Mouse (Mus musculus): ENCODE measurements at regions not wholly inside any gene's neighbourhood (a gene's known extent, or its start where the extent isn't known, plus 50 kb on each side); places are given as distances from the start of the nearest gene placed in this dataset.
A peak's percentile ranks its signal among the peaks of the same experiment; 100 is the strongest.
"Not testable (repeated sequence)": the region's sequence is repeated elsewhere in the genome, so short reads cannot be mapped to it uniquely, and the experiment has no call there.

GRCm38 (mm10) chr10:96397931-96398561 is 218.8 kb upstream of the Btg1 start:
- Histone ChIP-seq H3K4me2 (replicated peaks; ENCODE audit: low read depth, low read length) (no peak overlapping the region), H3K36me3 (ENCODE audit: insufficient read depth, low read length) (no peaks in the 10 kb centered on the region), H3K27me3 (ENCODE audit: insufficient read depth, low read length) (no peaks in the 10 kb centered on the region), H3K4me3 (ENCODE audit: low read length) (no peak overlapping the region), H3K27ac (ENCODE audit: low read length) (peak overlapping the region; percentile 32; the same call in 1 of the 2 replicates), H3K4me1 (ENCODE audit: insufficient read depth, low read length) (peaks cover 23% of the 10 kb centered on the region), H3K9ac (replicated peaks; ENCODE audit: low read length) (no peak overlapping the region), H3K9me3 (ENCODE audit: low read length) (no peaks in the 10 kb centered on the region)
- WGBS = 55% methylated on average over 13 of the region's 13 CpGs
- ATAC-seq (ENCODE audit: low FRiP score, low TSS enrichment) = no peak

GRCm38 (mm10) chr10:96398562-96399288 is 218.1 kb upstream of the Btg1 start:
- Histone ChIP-seq H3K9me3 (ENCODE audit: low read length) (no peaks in the 10 kb centered on the region), H3K27me3 (ENCODE audit: insufficient read depth, low read length) (no peaks in the 10 kb centered on the region), H3K36me3 (ENCODE audit: insufficient read depth, low read length) (no peaks in the 10 kb centered on the region), H3K27ac (ENCODE audit: low read length) (no peak overlapping the region), H3K4me1 (ENCODE audit: insufficient read depth, low read length) (peaks cover 23% of the 10 kb centered on the region), H3K4me2 (replicated peaks; ENCODE audit: low read depth, low read length) (no peak overlapping the region), H3K4me3 (ENCODE audit: low read length) (no peak overlapping the region), H3K9ac (replicated peaks; ENCODE audit: low read length) (no peak overlapping the region)
- WGBS = 38% methylated on average over 9 of the region's 9 CpGs
- peak; percentile 84 for ATAC-seq (ENCODE audit: low FRiP score, low TSS enrichment)

GRCm38 (mm10) chr10:96399636-96400400 is 217.0 kb upstream of the Btg1 start:
- Histone ChIP-seq H3K4me2 (replicated peaks; ENCODE audit: low read depth, low read length) (no peak overlapping the region), H3K36me3 (ENCODE audit: insufficient read depth, low read length) (no peaks in the 10 kb centered on the region), H3K4me1 (ENCODE audit: insufficient read depth, low read length) (peaks cover 23% of the 10 kb centered on the region), H3K9ac (replicated peaks; ENCODE audit: low read length) (no peak overlapping the region), H3K4me3 (ENCODE audit: low read length) (no peak overlapping the region), H3K27me3 (ENCODE audit: insufficient read depth, low read length) (no peaks in the 10 kb centered on the region), H3K27ac (ENCODE audit: low read length) (no peak overlapping the region), H3K9me3 (ENCODE audit: low read length) (no peaks in the 10 kb centered on the region)
- 57% methylated on average over 8 of the region's 8 CpGs for WGBS
- 0 out of 2 replicates have a peak, but pooled peaks have one; percentile 17 for ATAC-seq (ENCODE audit: low FRiP score, low TSS enrichment)

GRCm38 (mm10) chr10:96400793-96401192 is 216.0 kb upstream of the Btg1 start:
- H3K27ac ChIP-seq (ENCODE audit: low read length) = no peak overlapping the region
- no peaks in the 10 kb centered on the region for H3K9me3 ChIP-seq (ENCODE audit: low read length)
- no peak overlapping the region for H3K4me3 ChIP-seq (ENCODE audit: low read length)
- no peak overlapping the region for H3K4me2 ChIP-seq (replicated peaks; ENCODE audit: low read depth, low read length)
- H3K4me1 ChIP-seq (ENCODE audit: insufficient read depth, low read length) = peaks cover 23% of the 10 kb centered on the region
- no peaks in the 10 kb centered on the region for H3K36me3 ChIP-seq (ENCODE audit: insufficient read depth, low read length)
- no peaks in the 10 kb centered on the region for H3K27me3 ChIP-seq (ENCODE audit: insufficient read depth, low read length)
- no peak for ATAC-seq (ENCODE audit: low FRiP score, low TSS enrichment)
- no peak overlapping the region for H3K9ac ChIP-seq (replicated peaks; ENCODE audit: low read length)
- 56% methylated on average over 6 of the region's 6 CpGs for WGBS

GRCm38 (mm10) chr10:96406306-96406705 is 210.5 kb upstream of the Btg1 start:
- WGBS = 67% methylated on average over 5 of the region's 5 CpGs

GRCm38 (mm10) chr10:96407846-96408245 is 209.0 kb upstream of the Btg1 start:
- Histone ChIP-seq H3K27me3 (ENCODE audit: insufficient read depth, low read length) (no peaks in the 10 kb centered on the region), H3K27ac (ENCODE audit: low read length) (no peak overlapping the region), H3K9ac (replicated peaks; ENCODE audit: low read length) (no peak overlapping the region), H3K4me1 (ENCODE audit: insufficient read depth, low read length) (no peaks in the 10 kb centered on the region), H3K9me3 (ENCODE audit: low read length) (no peaks in the 10 kb centered on the region), H3K4me2 (replicated peaks; ENCODE audit: low read depth, low read length) (no peak overlapping the region), H3K36me3 (ENCODE audit: insufficient read depth, low read length) (no peaks in the 10 kb centered on the region), H3K4me3 (ENCODE audit: low read length) (no peak overlapping the region)
- no peak for ATAC-seq (ENCODE audit: low FRiP score, low TSS enrichment)
- 71% methylated on average over 3 of the region's 3 CpGs for WGBS

More at GRCm38 (mm10) chr10:96406306-96406705, 210.5 kb upstream of the Btg1 start:
- Histone ChIP-seq H3K27ac (ENCODE audit: low read length) (no peak overlapping the region), H3K36me3 (ENCODE audit: insufficient read depth, low read length) (no peaks in the 10 kb centered on the region), H3K27me3 (ENCODE audit: insufficient read depth, low read length) (no peaks in the 10 kb centered on the region), H3K9me3 (ENCODE audit: low read length) (no peaks in the 10 kb centered on the region), H3K4me2 (replicated peaks; ENCODE audit: low read depth, low read length) (no peak overlapping the region), H3K9ac (replicated peaks; ENCODE audit: low read length) (no peak overlapping the region), H3K4me3 (ENCODE audit: low read length) (no peak overlapping the region), H3K4me1 (ENCODE audit: insufficient read depth, low read length) (no peaks in the 10 kb centered on the region)
- ATAC-seq (ENCODE audit: low FRiP score, low TSS enrichment) = no peak

- no peak overlapping the region for H3K4me2 ChIP-seq (replicated peaks; ENCODE audit: low read depth, low read length)
- H3K4me3 ChIP-seq (ENCODE audit: low read length) = no peak overlapping the region
- H3K9me3 ChIP-seq (ENCODE audit: low read length) = no peaks in the 10 kb centered on the region
- no peaks in the 10 kb centered on the region for H3K36me3 ChIP-seq (ENCODE audit: insufficient read depth, low read length)
- WGBS = 59% methylated on average over 2 of the region's 2 CpGs
- H3K27ac ChIP-seq (ENCODE audit: low read length) = no peak overlapping the region
- H3K4me1 ChIP-seq (ENCODE audit: insufficient read depth, low read length) = no peaks in the 10 kb centered on the region
- ATAC-seq (ENCODE audit: low FRiP score, low TSS enrichment) = no peak
- no peak overlapping the region for H3K9ac ChIP-seq (replicated peaks; ENCODE audit: low read length)
- no peaks in the 10 kb centered on the region for H3K27me3 ChIP-seq (ENCODE audit: insufficient read depth, low read length)
These were observed 208.6 kb upstream of the Btg1 start for GRCm38 (mm10) chr10:96408250-96408649.

GRCm38 (mm10) chr10:96410028-96410427 is 206.8 kb upstream of the Btg1 start:
- no peaks in the 10 kb centered on the region for H3K4me1 ChIP-seq (ENCODE audit: insufficient read depth, low read length)
- H3K9me3 ChIP-seq (ENCODE audit: low read length) = no peaks in the 10 kb centered on the region
- no peak overlapping the region for H3K4me2 ChIP-seq (replicated peaks; ENCODE audit: low read depth, low read length)
- no peak overlapping the region for H3K27ac ChIP-seq (ENCODE audit: low read length)
- no peak overlapping the region for H3K4me3 ChIP-seq (ENCODE audit: low read length)
- WGBS = 89% methylated on average over 6 of the region's 6 CpGs
- no peak overlapping the region for H3K9ac ChIP-seq (replicated peaks; ENCODE audit: low read length)
- H3K36me3 ChIP-seq (ENCODE audit: insufficient read depth, low read length) = no peaks in the 10 kb centered on the region
- ATAC-seq (ENCODE audit: low FRiP score, low TSS enrichment) = no peak
- H3K27me3 ChIP-seq (ENCODE audit: insufficient read depth, low read length) = no peaks in the 10 kb centered on the region

GRCm38 (mm10) chr10:96414807-96415206 is 202.0 kb upstream of the Btg1 start:
- H3K27ac ChIP-seq (ENCODE audit: low read length) = no peak overlapping the region
- no peaks in the 10 kb centered on the region for H3K4me1 ChIP-seq (ENCODE audit: insufficient read depth, low read length)
- no peaks in the 10 kb centered on the region for H3K27me3 ChIP-seq (ENCODE audit: insufficient read depth, low read length)
- no peak overlapping the region for H3K4me3 ChIP-seq (ENCODE audit: low read length)
- H3K9ac ChIP-seq (replicated peaks; ENCODE audit: low read length) = no peak overlapping the region
- no peaks in the 10 kb centered on the region for H3K36me3 ChIP-seq (ENCODE audit: insufficient read depth, low read length)
- 92% methylated on average over 11 of the region's 11 CpGs for WGBS
- no peaks in the 10 kb centered on the region for H3K9me3 ChIP-seq (ENCODE audit: low read length)
- ATAC-seq (ENCODE audit: low FRiP score, low TSS enrichment) = no peak
- H3K4me2 ChIP-seq (replicated peaks; ENCODE audit: low read depth, low read length) = no peak overlapping the region

GRCm38 (mm10) chr10:96421506-96421905 is 195.3 kb upstream of the Btg1 start:
- H3K27me3 ChIP-seq (ENCODE audit: insufficient read depth, low read length); H3K4me1 ChIP-seq (ENCODE audit: insufficient read depth, low read length); H3K9ac ChIP-seq (replicated peaks; ENCODE audit: low read length); ATAC-seq (ENCODE audit: low FRiP score, low TSS enrichment); H3K36me3 ChIP-seq (ENCODE audit: insufficient read depth, low read length); H3K27ac ChIP-seq (ENCODE audit: low read length); H3K4me3 ChIP-seq (ENCODE audit: low read length); H3K9me3 ChIP-seq (ENCODE audit: low read length); H3K4me2 ChIP-seq (replicated peaks; ENCODE audit: low read depth, low read length): not testable (repeated sequence)
- 89% methylated on average over 2 of the region's 2 CpGs for WGBS
